8 mouse cellular contexts compared by ENCODE assay signal in genomic region chr13:45693534-45693933, GRCm38 (mm10).
DNase-seq lines count a peak whose midpoint lies in the region; ATAC-seq and TF ChIP-seq lines count a peak whose summit lies in the region.

No protein-coding gene starts in this region.

- intact Hi-C loops in gastrocnemius, adult 2 months (cut with DNase I): loop anchor here (10.0 kb wide), 1 partner anchor 271 kb away; the partner anchor contains the start of gene Atxn1
- intact Hi-C loops in gastrocnemius, postnatal 14 days (cut with DNase I; ENCODE audit: low total_unique reads): no loop called here

- H3K4me3 ChIP-seq in gastrocnemius, adult 2 months: no peak overlapping the region

- H3K27ac ChIP-seq in gastrocnemius, adult 2 months: peak overlapping the region; percentile 38; the same call in 1 of the 2 replicates

- peak; percentile 75 for ATAC-seq in common myeloid progenitor, adult 5-6 weeks (replicated peaks; ENCODE audit: low read depth, poor library complexity, severe bottlenecking)
- ATAC-seq in megakaryocyte, adult 5-6 weeks (ENCODE audit: poor library complexity, severe bottlenecking): peak; percentile 80

- no peak for TF ChIP-seq CTCF in gastrocnemius, adult 2 months (IDR thresholded peaks at IDR 0.05)

- DNase-seq in gastrocnemius, adult 2 months: no peak
- no peak for DNase-seq in gastrocnemius, postnatal 14 days
- peak; percentile 37 to 38 for DNase-seq in kidney, adult 8-10 months
- no peak for DNase-seq in right cerebral cortex, postnatal 14 days
- no peak for DNase-seq in cerebellum, adult 9-11 months
- no peak for DNase-seq in left cerebral cortex, adult 11 months (ENCODE audit: low spot score)

Comparison
In these comparisons a context has a peak if more than half of its experiments do, and no peak if none do; other contexts are left out.
1. DNase-seq: peak in kidney, adult 8-10 months (2 of 2); none in gastrocnemius, adult 2 months (single experiment), gastrocnemius, postnatal 14 days (single experiment), right cerebral cortex, postnatal 14 days (single experiment), cerebellum, adult 9-11 months (single experiment) and left cerebral cortex, adult 11 months (single experiment).